Mouse (Mus musculus): Measurements from ENCODE around the gene Camk2n1.

Gene Camk2n1

DNA sequence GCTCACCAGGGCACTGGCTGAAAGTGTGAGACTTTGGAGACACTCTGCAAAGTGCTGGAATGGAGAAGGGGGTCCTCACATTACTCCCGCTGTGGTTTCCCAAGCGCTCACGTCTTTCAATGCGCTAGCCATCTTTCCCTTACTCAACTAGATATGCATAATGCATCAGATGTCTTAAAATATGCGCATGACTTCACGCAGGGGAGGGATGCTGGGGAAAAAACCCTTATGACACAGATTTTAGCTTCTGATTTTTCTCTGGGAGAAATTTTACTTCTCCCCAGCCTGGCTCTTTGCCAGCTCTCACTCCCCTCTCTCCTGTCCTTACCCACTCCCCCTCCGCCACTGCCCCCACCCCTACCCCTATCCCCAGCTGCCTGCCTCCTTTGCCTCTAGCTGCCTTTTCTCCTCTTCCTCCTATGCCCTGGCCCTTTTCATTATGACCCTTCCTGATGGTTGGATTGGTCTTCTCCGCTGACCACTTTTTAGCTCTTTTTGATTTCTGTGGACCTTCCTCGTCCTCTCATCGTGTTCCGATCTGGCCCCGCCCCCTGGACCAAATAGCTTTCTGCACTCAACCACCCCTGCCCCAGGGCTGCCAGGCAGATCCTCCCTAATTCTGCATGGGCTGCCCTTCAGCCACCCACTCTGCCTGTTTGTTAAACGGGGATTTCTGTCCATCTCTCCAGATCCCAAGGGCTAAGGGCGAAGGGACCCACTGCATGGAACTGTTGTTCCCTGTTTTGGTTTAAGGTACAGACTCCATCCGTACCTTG is 6.1 kb upstream of the Camk2n1 start:
- no peak for DNase-seq

DNA sequence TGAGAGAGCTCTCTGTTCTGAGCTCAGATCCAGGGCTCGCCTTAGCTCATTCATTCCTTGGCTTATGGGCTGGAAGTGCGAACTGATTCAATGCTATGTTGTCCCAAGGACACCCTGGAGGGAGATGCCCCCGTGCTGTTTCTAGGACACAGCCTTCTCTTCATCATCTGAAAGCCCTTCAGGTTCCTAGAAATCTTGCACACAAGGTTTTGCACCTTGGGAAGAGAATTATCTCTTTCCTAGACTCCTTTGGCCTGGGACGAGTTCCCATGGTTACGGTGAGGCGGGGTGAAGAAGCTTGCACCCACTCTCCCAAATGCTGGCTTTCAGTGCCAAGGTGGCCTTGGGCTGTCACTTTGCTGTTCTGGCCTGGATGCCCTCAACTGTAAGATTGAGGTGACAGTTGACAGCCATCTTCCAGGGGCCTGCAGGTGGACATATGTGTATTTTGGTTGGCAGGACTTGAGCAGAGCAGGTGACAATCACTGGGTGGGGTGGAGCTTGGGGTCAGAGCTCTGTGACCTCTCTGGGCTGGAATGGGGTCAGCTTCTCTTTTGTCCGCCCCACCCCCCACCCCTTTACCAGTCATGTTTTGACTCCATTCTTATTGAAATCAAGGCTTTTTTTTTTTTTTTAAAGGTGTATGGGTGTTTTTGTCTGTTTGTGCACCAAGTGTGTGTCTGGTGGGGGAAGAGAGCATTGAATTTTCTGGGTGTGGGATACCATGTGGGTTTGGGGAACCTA is 5.1 kb upstream of the Camk2n1 start:
- no peak for DNase-seq

GRCm38 (mm10) chr4:138449636-138450314 is 4.3 kb upstream of the Camk2n1 start:
- DNase-seq = no peak

GRCm38 (mm10) chr4:138452306-138453096 is 1.6 kb upstream of the Camk2n1 start:
- DNase-seq = no peak

- peak; percentile 81 to 85 for DNase-seq
Measured at GRCm38 (mm10) chr4:138453097-138453752, 889 bp upstream of the Camk2n1 start.

DNA sequence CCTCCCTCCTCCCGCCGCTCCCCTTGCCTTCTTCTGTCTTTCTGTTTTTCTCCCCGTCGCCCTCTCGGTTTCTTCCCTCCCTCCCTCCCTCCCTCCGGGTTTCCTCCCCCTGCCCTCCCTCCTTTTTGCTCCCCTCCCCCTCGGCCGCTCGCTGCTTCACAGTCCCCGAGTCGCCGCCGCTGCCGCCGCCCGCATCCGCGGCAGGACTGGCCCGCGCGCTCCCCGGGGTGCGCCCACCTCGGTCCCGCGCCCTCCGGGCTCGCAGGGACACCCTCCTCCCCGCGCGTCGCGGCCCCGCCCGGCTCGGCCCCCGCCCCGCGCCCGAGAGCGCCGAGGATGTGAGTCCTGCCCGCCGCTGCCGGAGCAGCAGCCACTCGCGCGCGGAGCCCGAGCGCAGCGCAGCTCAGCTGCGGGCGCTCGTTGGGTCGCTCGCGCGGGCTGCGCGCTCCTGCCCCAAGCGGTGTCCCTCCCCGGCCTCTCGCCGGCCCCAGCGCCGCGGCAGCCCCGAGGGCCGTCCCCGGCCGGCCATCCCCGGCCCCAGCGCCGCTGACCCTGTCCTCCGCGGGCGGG is 542 bp downstream of the Camk2n1 start:
- peak in 1 of 2 experiments; percentile 58 for DNase-seq

DNA sequence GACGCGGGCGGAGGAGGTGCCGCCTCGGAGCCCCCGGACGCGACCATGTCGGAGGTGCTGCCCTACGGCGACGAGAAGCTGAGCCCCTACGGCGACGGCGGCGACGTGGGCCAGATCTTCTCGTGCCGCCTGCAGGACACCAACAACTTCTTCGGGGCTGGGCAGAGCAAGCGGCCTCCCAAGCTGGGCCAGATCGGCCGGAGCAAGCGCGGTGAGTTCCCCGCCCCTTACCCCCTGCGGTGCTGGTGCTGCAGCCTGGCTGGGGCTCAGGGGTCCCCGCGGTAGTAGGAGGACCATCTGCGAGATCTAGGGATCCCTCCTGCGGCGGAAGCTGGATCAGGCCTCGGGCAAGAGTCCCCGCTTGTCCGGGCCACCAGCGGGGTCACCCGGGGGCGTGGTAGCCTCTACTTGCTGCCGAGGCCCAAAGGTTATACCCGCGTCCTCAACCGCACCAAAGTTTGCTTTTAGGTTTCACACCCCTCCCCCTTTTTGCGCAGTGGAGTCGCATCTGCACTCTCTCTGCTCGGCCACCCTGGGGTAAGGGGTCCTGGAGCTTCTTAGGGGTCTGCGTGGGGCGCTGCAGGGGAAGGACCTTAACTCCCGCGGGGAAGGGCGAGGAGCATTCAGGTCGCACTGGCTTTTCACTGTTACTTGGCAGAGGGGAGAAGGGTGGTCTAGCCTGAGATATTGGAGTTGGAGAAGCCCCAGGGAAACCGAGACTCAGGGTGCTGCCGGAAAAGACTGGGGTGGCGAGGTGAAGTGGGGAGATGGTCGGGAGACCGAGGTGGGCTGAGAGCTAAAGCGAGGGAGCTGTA is 1.2 kb downstream of the Camk2n1 start:
- DNase-seq = peak; percentile 65 to 69

DNA sequence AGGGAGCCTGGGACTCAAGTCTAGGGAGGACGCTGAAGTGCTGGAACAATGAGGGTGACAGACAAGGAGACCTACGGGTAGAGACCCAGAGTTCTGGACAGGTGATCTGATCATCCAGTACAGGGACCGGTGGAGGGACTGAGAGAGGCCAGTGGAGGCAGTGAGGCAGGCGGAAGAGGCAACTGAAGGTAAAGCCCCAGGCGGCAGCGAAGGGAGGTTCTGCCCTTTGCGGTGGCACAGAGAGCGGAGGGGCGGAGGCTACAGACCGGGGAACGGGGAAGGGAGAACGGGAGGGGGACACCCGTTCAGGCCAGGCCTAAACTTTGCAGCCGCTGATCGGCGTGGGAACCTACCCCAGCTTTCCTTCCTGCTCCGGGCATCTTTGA is 1.8 kb downstream of the Camk2n1 start:
- peak in 1 of 2 experiments; percentile 46 for DNase-seq

- DNase-seq = no peak
Measured at GRCm38 (mm10) chr4:138456536-138456935, 2.4 kb downstream of the Camk2n1 start.

DNA sequence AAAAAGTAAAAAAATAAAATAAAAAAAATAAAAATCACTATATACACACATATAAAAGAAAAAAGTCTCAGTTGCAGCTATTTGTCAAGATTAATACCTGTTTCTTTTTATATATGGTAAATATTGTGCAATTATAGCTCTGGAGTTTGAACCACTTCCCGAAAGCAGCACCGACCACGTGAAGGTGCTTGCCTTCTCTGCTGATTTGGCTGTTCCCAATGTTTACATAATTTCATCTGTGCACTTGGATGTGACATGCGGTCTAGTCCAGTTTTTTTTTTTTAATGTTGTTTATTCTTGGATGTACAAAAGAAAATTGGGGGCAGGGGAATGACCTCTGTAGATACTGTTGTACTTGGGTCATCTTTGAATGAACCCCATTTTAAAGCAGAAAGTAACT is 3.0 kb downstream of the Camk2n1 start:
- DNase-seq = no peak

- no peak for DNase-seq
Measured at GRCm38 (mm10) chr4:138458171-138458570, 4.1 kb downstream of the Camk2n1 start.

DNA sequence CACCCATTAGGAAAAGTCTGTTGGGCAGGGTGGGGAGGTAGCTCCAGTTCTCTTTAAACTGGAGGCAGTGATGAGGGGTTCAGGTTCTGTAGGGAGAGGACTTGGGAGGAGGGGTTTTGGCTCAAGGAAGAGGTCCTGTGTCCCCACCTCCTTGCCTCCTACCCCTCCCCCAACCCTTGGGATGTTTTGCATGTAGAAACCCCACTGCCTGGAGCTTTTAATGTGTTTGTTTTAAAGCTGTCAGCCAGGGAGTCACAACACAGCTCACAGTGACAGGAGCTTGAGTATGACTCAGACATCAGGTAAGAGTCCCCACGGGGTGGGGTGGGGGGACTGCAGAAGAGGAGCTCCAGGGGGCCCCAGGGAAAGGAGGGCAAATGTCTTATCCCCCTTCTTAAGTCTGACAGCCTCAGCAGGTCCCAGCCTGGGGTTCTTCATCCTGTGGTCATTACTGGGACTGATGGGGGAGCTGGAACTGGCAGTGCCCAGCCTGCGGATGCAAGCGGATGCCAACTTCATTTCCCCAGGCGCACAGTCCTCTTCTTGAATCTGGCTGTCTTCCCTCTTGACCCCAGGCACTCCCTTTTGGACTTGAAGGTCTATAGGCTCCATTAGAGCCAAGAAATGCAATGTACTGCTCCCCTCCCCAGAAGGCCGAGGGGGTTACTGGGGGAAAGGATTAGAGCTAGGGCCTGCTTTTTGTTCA is 4.8 kb downstream of the Camk2n1 start:
- DNase-seq = no peak

- DNase-seq = peak; percentile 83 to 91
Measured at GRCm38 (mm10) chr4:138459775-138460174, 5.7 kb downstream of the Camk2n1 start.

DNA sequence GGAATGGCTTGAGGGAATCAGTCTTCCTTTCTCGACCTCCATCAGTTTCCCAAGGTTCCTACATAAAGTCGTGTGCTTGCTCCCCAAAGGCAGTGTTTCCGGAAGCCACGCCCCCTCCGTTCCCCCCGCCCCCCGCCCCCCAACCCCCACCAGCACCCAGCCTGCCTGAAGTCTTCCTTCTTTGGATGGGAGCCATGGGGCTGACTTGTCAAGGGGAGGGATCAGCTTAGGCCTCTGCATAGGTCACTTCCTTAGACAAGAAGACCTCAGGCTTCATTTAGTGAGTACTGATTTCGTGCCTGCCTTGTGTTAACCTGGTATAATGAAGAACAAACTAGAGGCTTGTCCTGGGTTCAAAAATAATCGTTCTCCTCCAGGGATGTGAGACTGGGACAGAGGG is 6.8 kb downstream of the Camk2n1 start:
- peak; percentile 41 to 69 for DNase-seq

- DNase-seq = no peak
Measured at GRCm38 (mm10) chr4:138461471-138461870, 7.4 kb downstream of the Camk2n1 start.

- DNase-seq = peak; percentile 66 to 77
Measured at GRCm38 (mm10) chr4:138462971-138463831, 9.1 kb downstream of the Camk2n1 start.

DNA sequence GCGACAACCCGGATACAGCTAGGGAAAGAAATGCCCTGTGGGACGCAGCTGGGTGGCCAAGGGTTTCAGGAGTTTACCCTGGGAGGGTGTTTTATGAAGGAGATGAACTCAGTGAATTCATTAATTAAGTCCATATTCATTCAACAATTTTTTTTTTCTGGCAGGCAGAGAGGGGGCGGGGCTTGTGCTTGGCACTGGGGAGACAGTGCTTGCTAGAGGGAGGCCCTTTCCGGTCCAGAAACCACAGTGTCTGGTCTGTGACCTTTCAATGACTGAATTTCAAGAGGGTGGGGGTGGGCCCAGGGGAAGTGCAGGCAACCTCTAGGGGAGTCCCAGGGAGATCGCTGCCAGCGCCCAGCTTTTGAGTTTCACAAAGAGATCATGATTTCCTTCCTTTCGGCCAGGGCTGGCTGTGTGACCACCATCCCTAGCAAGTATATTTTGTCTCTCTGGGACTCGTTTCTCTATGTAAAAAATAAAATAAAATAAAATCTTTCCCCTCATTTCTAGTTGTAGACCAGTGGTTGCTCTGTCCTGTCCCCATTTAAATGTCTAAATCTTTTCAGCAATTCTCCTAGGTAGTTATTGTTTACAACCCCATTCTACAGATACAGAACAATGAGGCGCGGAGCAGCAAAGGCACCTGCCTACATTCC is 9.8 kb downstream of the Camk2n1 start:
- peak; percentile 98 to 99 for DNase-seq

GRCm38 (mm10) chr4:138464667-138465353 is 10.7 kb downstream of the Camk2n1 start:
- peak; percentile 95 to 96 for DNase-seq

All from kidney, adult 8-10 months (tissue).